ENCODE assay signal across 8 mouse cellular contexts in genomic region chr11:97781478-97781831, GRCm38 (mm10). TPM values are rescaled to one million over a fixed set of nuclear protein-coding genes. Genes with fewer than 3 reads are reported as not detected.
A peak's percentile ranks its signal among the peaks of the same experiment; 100 is the strongest.
DNase-seq lines count a peak whose midpoint lies in the region; ATAC-seq and TF ChIP-seq lines count a peak whose summit lies in the region.

No protein-coding gene starts in this region.

- no peak for TF ChIP-seq POLR2A in lung, adult 2 months (IDR thresholded peaks at IDR 0.05; ENCODE audit: borderline replicate concordance, extremely low read depth, low read depth, low read length)

- peak overlapping the region; percentile 99 for H3K9ac ChIP-seq in embryonic facial prominence, embryonic 12.5 days
- peak overlapping the region; percentile 97 for H3K9ac ChIP-seq in intestine, embryonic 14.5 days (ENCODE audit: low read length)
- peak overlapping the region; percentile 95 for H3K9ac ChIP-seq in neural tube, embryonic 12.5 days

- peaks cover 11% of the 10 kb centered on the region for H3K4me1 ChIP-seq in lung, adult 2 months (ENCODE audit: control insufficient read depth, insufficient read depth, low read length)
- H3K4me1 ChIP-seq in embryonic facial prominence, embryonic 12.5 days = peaks cover 13% of the 10 kb centered on the region
- peaks cover 10% of the 10 kb centered on the region for H3K4me1 ChIP-seq in intestine, embryonic 14.5 days (replicated peaks; ENCODE audit: control insufficient read depth, insufficient read depth, low read length)
- H3K4me1 ChIP-seq in neural tube, embryonic 12.5 days = peaks cover 18% of the 10 kb centered on the region

- H3K27ac ChIP-seq in embryonic facial prominence, embryonic 12.5 days = peak overlapping the region; percentile 94
- peak overlapping the region; percentile 89 for H3K27ac ChIP-seq in intestine, embryonic 14.5 days (ENCODE audit: low read depth)
- no peak overlapping the region for H3K27ac ChIP-seq in neural tube, embryonic 12.5 days

- no peak for ATAC-seq in embryonic facial prominence, embryonic 12.5 days (ENCODE audit: insufficient number of reproducible peaks, insufficient read depth, low FRiP score, low TSS enrichment)
- no peak for ATAC-seq in intestine, embryonic 14.5 days (replicated peaks; ENCODE audit: low FRiP score, low TSS enrichment, low read depth)
- ATAC-seq in neural tube, embryonic 12.5 days (ENCODE audit: low FRiP score, low read depth) = 0 out of 2 replicates have a peak, but pooled peaks have one; percentile 42

- peak; percentile 34 for DNase-seq in lung, adult 2 months
- DNase-seq in lung, postnatal 10 days = no peak
- no peak for DNase-seq in intestine, embryonic 14.5 days (ENCODE audit: low spot score)
- no peak for DNase-seq in layer of hippocampus, postnatal 36 days
- DNase-seq in testis, postnatal 14 days (ENCODE audit: low spot score) = no peak
- no peak for DNase-seq in thymus, postnatal 36 days

- peaks cover 44% of the 10 kb centered on the region for H3K36me3 ChIP-seq in embryonic facial prominence, embryonic 12.5 days
- peaks cover 49% of the 10 kb centered on the region for H3K36me3 ChIP-seq in intestine, embryonic 14.5 days (ENCODE audit: control insufficient read depth, insufficient read depth, low read length)
- H3K36me3 ChIP-seq in neural tube, embryonic 12.5 days = peaks cover 43% of the 10 kb centered on the region

- 1% methylated on average over 11 of the region's 11 CpGs for WGBS in lung, adult 2 months
- WGBS in embryonic facial prominence, embryonic 12.5 days = 4% methylated on average over 11 of the region's 11 CpGs
- WGBS in intestine, embryonic 14.5 days = 2% methylated on average over 11 of the region's 11 CpGs
- 2% methylated on average over 11 of the region's 11 CpGs for WGBS in neural tube, embryonic 12.5 days

- H3K9me3 ChIP-seq in embryonic facial prominence, embryonic 12.5 days = no peaks in the 10 kb centered on the region
- no peaks in the 10 kb centered on the region for H3K9me3 ChIP-seq in intestine, embryonic 14.5 days (ENCODE audit: control insufficient read depth, low read length)
- no peaks in the 10 kb centered on the region for H3K9me3 ChIP-seq in neural tube, embryonic 12.5 days

- no peak for TF ChIP-seq CTCF in lung, adult 2 months (IDR thresholded peaks at IDR 0.05; ENCODE audit: insufficient read depth, low read length)

- H3K27me3 ChIP-seq in embryonic facial prominence, embryonic 12.5 days = no peaks in the 10 kb centered on the region
- no peaks in the 10 kb centered on the region for H3K27me3 ChIP-seq in intestine, embryonic 14.5 days (replicated peaks; ENCODE audit: control insufficient read depth, insufficient read depth, low read length)
- H3K27me3 ChIP-seq in neural tube, embryonic 12.5 days (replicated peaks) = no peaks in the 10 kb centered on the region

- peak overlapping the region; percentile 97 for H3K4me3 ChIP-seq in lung, adult 2 months (replicated peaks; ENCODE audit: extremely low read depth, low read depth, low read length)
- peak overlapping the region; percentile 94 for H3K4me3 ChIP-seq in embryonic facial prominence, embryonic 12.5 days
- peak overlapping the region; percentile 77 for H3K4me3 ChIP-seq in intestine, embryonic 14.5 days (ENCODE audit: low read depth, low read length)
- H3K4me3 ChIP-seq in neural tube, embryonic 12.5 days = peak overlapping the region; percentile 71

- H3K4me2 ChIP-seq in embryonic facial prominence, embryonic 12.5 days (replicated peaks) = peak overlapping the region; percentile 51
- H3K4me2 ChIP-seq in intestine, embryonic 14.5 days (ENCODE audit: low read length) = peak overlapping the region; percentile 61
- peak overlapping the region; percentile 77 for H3K4me2 ChIP-seq in neural tube, embryonic 12.5 days (replicated peaks)

RNA-seq across cellular contexts. Expression of gene Rpl23, which starts 0.8 kb away (rescaled TPM):
- 81.7 and 95.5 TPM in 2 replicates for polyA plus RNA-seq in lung, adult 2 months (2012; rRNA removed)
- 474 and 481 TPM in 2 replicates for polyA plus RNA-seq in embryonic facial prominence, embryonic 12.5 days (2016; fragmentation: Nextera tagmentation; extraction: Ambion mirVana)
- 752 and 786 TPM in 2 replicates for polyA plus RNA-seq in intestine, embryonic 14.5 days (2014; fragmentation: Nextera tagmentation; extraction: Ambion mirVana)
- polyA plus RNA-seq in neural tube, embryonic 12.5 days (2016; fragmentation: Nextera tagmentation; extraction: Ambion mirVana) = 369 and 383 TPM in 2 replicates
- 100 to 1,000 TPM; 355 TPM for total RNA-seq in layer of hippocampus, postnatal 36 days (2021)

RNA-seq across cellular contexts. Expression of gene 1700001P01Rik, which starts 5.7 kb away (rescaled TPM):
- 0.22 TPM in 1 of 2 replicates, not detected in the other for polyA plus RNA-seq in lung, adult 2 months (2012; rRNA removed)
- 0.39 TPM in 1 of 2 replicates, not detected in the other for polyA plus RNA-seq in embryonic facial prominence, embryonic 12.5 days (2016; fragmentation: Nextera tagmentation; extraction: Ambion mirVana)
- polyA plus RNA-seq in intestine, embryonic 14.5 days (2014; fragmentation: Nextera tagmentation; extraction: Ambion mirVana) = 0.31 TPM in 2 replicates
- 0.56 and 0.70 TPM in 2 replicates for polyA plus RNA-seq in neural tube, embryonic 12.5 days (2016; fragmentation: Nextera tagmentation; extraction: Ambion mirVana)
- total RNA-seq in layer of hippocampus, postnatal 36 days (2021) = 1 to 10 TPM in 1 of 2 experiments, under 1 TPM in 1; 0.60 to 1.3 TPM

RNA-seq across cellular contexts. Expression of gene Cwc25, which starts 15.1 kb away (rescaled TPM):
- 7.0 and 11.6 TPM in 2 replicates for polyA plus RNA-seq in lung, adult 2 months (2012; rRNA removed)
- 23.1 and 24.8 TPM in 2 replicates for polyA plus RNA-seq in embryonic facial prominence, embryonic 12.5 days (2016; fragmentation: Nextera tagmentation; extraction: Ambion mirVana)
- polyA plus RNA-seq in intestine, embryonic 14.5 days (2014; fragmentation: Nextera tagmentation; extraction: Ambion mirVana) = 10.5 and 11.8 TPM in 2 replicates
- polyA plus RNA-seq in neural tube, embryonic 12.5 days (2016; fragmentation: Nextera tagmentation; extraction: Ambion mirVana) = 21.1 and 23.4 TPM in 2 replicates
- 10 to 100 TPM; 19.5 to 19.8 TPM for total RNA-seq in layer of hippocampus, postnatal 36 days (2021)

RNA-seq across cellular contexts. Expression of gene Lasp1, which starts 17.3 kb away (rescaled TPM):
- polyA plus RNA-seq in lung, adult 2 months (2012; rRNA removed) = 120 and 137 TPM in 2 replicates
- 117 and 125 TPM in 2 replicates for polyA plus RNA-seq in embryonic facial prominence, embryonic 12.5 days (2016; fragmentation: Nextera tagmentation; extraction: Ambion mirVana)
- 85.1 and 88.6 TPM in 2 replicates for polyA plus RNA-seq in intestine, embryonic 14.5 days (2014; fragmentation: Nextera tagmentation; extraction: Ambion mirVana)
- polyA plus RNA-seq in neural tube, embryonic 12.5 days (2016; fragmentation: Nextera tagmentation; extraction: Ambion mirVana) = 103 and 105 TPM in 2 replicates
- 10 to 100 TPM; 98.0 to 98.2 TPM for total RNA-seq in layer of hippocampus, postnatal 36 days (2021)

RNA-seq across cellular contexts. Expression of gene Pip4k2b, which starts 37.0 kb away (rescaled TPM):
- polyA plus RNA-seq in lung, adult 2 months (2012; rRNA removed) = 11.9 and 14.6 TPM in 2 replicates
- polyA plus RNA-seq in embryonic facial prominence, embryonic 12.5 days (2016; fragmentation: Nextera tagmentation; extraction: Ambion mirVana) = 2.6 and 3.0 TPM in 2 replicates
- polyA plus RNA-seq in intestine, embryonic 14.5 days (2014; fragmentation: Nextera tagmentation; extraction: Ambion mirVana) = 1.7 and 1.9 TPM in 2 replicates
- polyA plus RNA-seq in neural tube, embryonic 12.5 days (2016; fragmentation: Nextera tagmentation; extraction: Ambion mirVana) = 3.2 and 3.7 TPM in 2 replicates
- total RNA-seq in layer of hippocampus, postnatal 36 days (2021) = 100 to 1,000 TPM; 109 to 112 TPM
